Mouse (Mus musculus): Measurements from ENCODE around the gene Gm16867.
"Not testable (repeated sequence)": the region's sequence is repeated elsewhere in the genome, so short reads cannot be mapped to it uniquely, and the experiment has no call there.

DNA sequence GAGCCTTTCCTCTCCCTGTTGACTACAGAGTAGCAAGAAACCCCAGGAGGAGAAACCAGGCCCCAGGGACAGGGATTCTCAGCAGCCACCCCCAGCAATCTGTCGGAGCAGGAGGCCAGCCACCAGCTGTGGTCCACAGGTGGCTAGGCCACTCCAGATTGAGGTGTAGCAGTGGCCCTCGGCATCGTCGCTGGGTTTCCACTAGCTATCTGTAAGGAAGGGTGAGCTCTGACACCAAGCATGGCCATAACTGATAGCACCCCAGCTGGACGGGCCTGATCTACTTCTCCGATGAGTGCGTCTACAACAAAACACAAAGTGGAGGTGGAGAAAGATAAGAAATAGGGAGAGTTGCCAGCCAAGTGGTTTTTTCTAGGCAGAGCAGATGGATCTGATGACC, 33.4 kb upstream of the Gm16867 start:
- not testable (repeated sequence) for TF ChIP-seq TBP (conservative IDR thresholded peaks at IDR 0.05; ENCODE audit: low read depth, low read length); CTCF (conservative IDR thresholded peaks at IDR 0.05 in 1 of 2, IDR thresholded peaks at IDR 0.05 in 1 of 2; ENCODE audit: low read depth in 2 of 2, low read length in 2 of 2); RAD21 (IDR thresholded peaks at IDR 0.05; ENCODE audit: low read depth, low read length); POLR2A (IDR thresholded peaks at IDR 0.05; ENCODE audit: low read depth, low read length); USF1 (IDR thresholded peaks at IDR 0.05; ENCODE audit: low read depth, low read length); ZNF384 (IDR thresholded peaks at IDR 0.05; ENCODE audit: low read depth, low read length); E2F4 (IDR thresholded peaks at IDR 0.05; ENCODE audit: insufficient replicate concordance, low read depth, low read length)
